Mouse (Mus musculus) bone marrow, adult 2 months (tissue): ENCODE measurements at regions not wholly inside any gene's neighbourhood (a gene's known extent, or its start where the extent isn't known, plus 50 kb on each side); places are given as distances from the start of the nearest gene placed in this dataset.

ENCODE experiments used
- CTCF ChIP-seq: fragments of 200-500 bp; IDR thresholded peaks from 2 replicates; pipeline ENCODE4 v1.5.1; 2011; ENCODE audit warnings: low read length, control low read depth; ENCODE audit not compliant: control insufficient read depth, insufficient read depth
- POLR2A ChIP-seq: fragments of 200-500 bp; IDR thresholded peaks from 2 replicates; pipeline ENCODE4 v1.6.1; 2011; ENCODE audit warnings: low read depth, mild to moderate bottlenecking, control low read depth, low read length, borderline replicate concordance; ENCODE audit not compliant: control insufficient read depth

DNA sequence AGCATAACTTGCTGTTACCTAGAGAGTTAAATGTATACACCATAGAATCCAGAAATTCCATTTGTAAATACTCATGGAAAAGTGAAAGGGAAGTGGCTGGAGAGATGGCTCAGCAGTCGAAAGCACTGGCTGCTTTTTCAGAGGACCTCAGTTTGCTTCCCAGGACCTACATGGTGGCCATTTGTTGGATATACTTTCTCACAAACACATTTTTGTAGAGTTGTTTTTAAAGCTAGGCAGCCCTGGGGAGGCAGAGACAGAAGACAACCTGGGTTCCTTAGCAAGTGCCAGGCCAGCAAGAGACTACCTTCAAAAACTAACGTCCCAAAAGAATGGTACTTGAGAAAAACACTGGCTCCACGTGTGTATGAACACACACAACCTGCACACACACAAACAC, 124.0 kb upstream of the Gm15217 start:
- no peak for TF ChIP-seq CTCF
- TF ChIP-seq POLR2A: no peak
